Mouse (Mus musculus) kidney, adult 8-10 months (tissue): ENCODE data around the gene Tango6.

Source experiments
- DNase-seq, 2 experiments: peaks; one replicate each; pipeline ENCODE4 v3.0.0; 2022

Tango6 gene

GRCm38 (mm10) chr8:106701360-106701759 lies 18.5 kb downstream of the Tango6 start:
- no peak for DNase-seq

- DNase-seq: no peak
These were observed 21.5 kb downstream of the Tango6 start for GRCm38 (mm10) chr8:106704199-106704900.

DNA sequence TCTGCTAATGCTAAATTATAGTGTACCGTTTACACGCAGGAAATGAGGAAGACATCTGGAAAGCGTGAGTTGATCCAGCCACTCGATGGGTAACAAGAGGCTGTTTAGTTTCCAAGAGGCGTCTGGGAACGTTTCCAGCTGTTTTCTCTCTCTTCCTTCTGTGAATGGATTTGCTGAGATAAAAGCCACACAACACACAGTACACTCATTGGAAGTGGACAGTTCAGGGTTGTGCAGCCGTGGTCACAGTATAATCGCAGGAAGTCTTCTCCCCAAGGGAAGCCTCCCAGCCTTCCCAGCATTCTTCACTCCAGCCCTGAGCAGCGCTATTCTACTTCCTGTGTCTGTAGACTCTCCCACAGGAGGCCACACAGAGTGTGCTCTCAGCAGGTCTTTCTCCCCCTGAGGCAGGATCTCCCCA lies 22.0 kb downstream of the Tango6 start:
- peak; percentile 41 to 62 for DNase-seq

- no peak for DNase-seq
These were observed 23.3 kb downstream of the Tango6 start for GRCm38 (mm10) chr8:106706194-106706593.

DNA sequence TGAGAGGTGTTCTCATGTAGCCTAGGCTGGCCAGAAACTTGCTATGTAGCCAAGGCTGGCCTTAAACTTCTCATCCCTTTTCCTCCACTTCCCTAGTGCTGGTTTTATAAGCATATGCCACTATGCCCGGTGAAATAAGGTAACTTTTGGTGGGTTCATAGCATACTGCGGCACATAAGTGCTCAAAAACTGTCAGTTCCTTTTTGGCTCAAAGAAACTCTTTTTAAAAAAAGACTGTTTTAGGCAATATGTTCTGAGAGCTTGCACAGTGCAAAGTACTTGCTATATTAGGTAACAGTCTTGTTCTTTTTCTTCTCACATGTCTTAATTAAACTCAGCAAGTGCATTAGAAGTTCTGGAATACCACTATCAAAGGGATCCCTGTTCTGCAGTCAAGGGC lies 27.1 kb downstream of the Tango6 start:
- no peak for DNase-seq

GRCm38 (mm10) chr8:106712487-106712886 lies 29.6 kb downstream of the Tango6 start:
- DNase-seq: no peak

GRCm38 (mm10) chr8:106714297-106714696 lies 31.4 kb downstream of the Tango6 start:
- DNase-seq: no peak

- peak; percentile 70 to 75 for DNase-seq
These were observed 35.2 kb downstream of the Tango6 start for GRCm38 (mm10) chr8:106718091-106718500.

- no peak for DNase-seq
These were observed 38.1 kb downstream of the Tango6 start for GRCm38 (mm10) chr8:106720921-106721320.

- DNase-seq: no peak
These were observed 39.6 kb downstream of the Tango6 start for GRCm38 (mm10) chr8:106722453-106722852.

DNA sequence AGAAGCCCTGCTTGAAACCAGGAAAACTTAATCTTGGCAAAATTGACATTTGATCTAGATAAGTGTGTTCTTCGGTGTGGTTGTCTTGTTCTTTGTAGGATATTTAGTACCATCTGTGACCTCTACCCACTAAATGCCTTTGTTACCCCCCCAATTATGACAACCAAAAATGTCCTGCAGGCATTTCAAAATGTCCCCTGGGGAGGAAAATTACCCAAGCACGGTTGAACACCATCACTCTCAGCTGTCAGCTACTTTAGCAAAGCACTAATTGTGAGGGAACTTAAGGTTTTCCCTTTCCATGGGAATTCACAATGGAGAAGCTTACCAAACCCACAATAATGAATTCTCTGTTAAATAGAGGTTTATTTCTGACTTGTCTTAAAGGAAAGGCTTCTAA lies 41.1 kb downstream of the Tango6 start:
- DNase-seq: no peak

GRCm38 (mm10) chr8:106726551-106726950 lies 43.7 kb downstream of the Tango6 start:
- no peak for DNase-seq

- DNase-seq: no peak
These were observed 44.5 kb downstream of the Tango6 start for GRCm38 (mm10) chr8:106727241-106727835.

GRCm38 (mm10) chr8:106727889-106728288 lies 45.0 kb downstream of the Tango6 start:
- DNase-seq: no peak

DNA sequence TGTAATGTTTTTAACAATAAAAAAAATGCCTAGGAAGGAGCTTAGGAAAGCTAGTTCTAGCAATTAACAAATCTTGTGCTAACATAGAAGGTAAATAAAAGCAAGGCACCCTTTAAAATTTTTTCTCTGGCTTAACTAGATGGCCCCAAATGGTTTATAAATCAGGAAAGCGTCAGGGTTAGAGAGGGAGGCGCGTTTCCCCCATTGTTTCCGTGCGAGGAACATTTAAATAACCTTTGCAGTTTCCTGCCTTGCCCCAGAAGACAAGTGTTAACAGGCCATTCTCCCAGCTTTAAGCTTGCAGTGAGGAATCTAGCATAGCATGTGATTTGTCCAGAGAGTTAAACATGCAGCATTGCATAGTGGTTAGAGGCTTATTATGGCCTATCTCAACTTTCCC lies 50.1 kb downstream of the Tango6 start:
- DNase-seq: no peak

- DNase-seq: no peak
These were observed 50.8 kb downstream of the Tango6 start for GRCm38 (mm10) chr8:106733703-106734102.

DNA sequence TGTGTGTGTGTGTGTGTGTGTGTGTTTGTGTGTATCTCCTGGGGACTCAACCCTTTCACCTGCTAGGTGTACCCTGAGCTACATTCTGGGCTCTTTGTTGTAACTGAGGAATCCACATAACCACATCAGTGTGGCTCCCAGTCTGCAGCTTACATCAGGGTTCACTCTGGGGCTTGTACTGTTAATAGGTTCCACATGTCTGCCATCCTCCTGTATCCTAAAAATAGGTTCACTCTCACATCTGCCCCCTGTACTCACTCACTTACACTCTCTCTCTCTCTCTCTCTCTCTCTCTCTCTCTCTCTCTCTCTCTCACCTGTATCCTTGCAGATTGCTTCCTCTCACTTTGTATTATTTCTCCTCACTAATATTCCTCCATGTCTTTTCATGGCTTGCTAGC lies 51.4 kb downstream of the Tango6 start:
- no peak for DNase-seq

GRCm38 (mm10) chr8:106736861-106737662 lies 54.2 kb downstream of the Tango6 start:
- no peak for DNase-seq

DNA sequence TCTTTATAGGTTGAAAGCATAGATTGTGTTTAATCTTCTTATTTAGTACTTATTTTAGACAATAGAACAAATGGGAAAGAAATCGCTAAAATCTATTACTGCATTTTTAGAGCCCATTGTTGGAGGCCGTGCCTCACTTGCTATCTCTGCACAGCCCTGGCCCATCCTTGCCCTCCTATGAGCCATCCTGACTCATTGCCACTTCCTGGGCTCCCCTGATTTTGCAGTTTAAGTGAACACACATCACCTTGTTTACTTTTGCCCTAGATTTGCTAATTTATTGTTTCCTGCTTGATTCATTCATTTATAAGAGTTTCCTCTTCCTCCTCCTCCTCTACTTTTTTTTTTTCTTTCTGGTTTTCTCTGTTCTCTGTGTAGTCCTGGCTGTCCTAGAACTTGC lies 55.0 kb downstream of the Tango6 start:
- DNase-seq: no peak

DNA sequence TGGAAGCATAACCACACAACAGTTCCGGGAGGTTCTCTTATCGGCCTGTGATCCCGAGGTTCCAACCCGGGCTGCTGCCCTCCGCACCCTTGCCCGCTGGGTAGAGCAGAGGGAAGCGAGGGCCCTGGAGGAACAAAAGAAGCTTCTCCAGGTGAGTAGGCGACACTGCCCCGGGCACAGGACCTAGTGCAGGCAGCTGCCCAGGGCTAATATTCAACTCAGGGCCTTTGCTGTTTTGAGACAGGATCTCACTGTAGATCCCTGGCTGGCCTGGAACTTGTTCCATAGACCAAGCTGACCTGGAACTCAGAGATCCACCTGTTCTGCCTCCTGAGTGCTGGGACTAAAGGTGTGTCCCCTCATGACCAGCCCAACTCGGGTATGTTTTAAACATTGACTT lies 59.5 kb downstream of the Tango6 start:
- DNase-seq: peak; percentile 22 to 25

GRCm38 (mm10) chr8:106743361-106743760 lies 60.5 kb downstream of the Tango6 start:
- DNase-seq: no peak

DNA sequence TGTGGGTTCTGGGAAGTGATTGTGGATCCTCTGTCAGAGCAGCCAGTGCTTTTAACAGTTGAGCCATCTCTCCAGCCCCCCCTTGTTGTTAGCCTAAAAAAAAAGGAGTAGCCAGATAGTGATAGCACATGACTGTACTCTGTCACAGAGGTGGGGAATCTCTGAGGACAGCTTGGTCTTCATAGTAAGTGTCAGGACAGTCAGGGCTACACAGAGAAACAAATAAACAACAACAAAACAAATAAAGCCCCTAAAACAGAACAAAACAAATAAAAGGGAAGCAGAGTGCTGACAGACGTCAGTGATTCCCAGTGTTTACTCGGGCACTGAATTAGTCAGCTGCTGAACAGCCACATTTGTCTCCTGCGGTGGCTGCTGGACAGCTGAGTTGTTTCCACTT lies 70.6 kb downstream of the Tango6 start:
- DNase-seq: peak in 1 of 2 experiments; percentile 11

GRCm38 (mm10) chr8:106761317-106761716 lies 78.4 kb downstream of the Tango6 start:
- DNase-seq: no peak
